Mouse (Mus musculus) hindbrain, embryonic 16.5 days (tissue): ENCODE measurements at regions not wholly inside any gene's neighbourhood (a gene's known extent, or its start where the extent isn't known, plus 50 kb on each side); places are given as distances from the start of the nearest gene placed in this dataset.

Experiments
- ATAC-seq: fragments of 200-750 bp; cut with Nextera tagmentation; 2 replicates; pipeline ENCODE4 v1.8.0; 2017; ENCODE audit warnings: moderate TSS enrichment, moderate library complexity
- H3K27ac ChIP-seq: fragments of 300-500 bp; sonication (generic); 2 replicates; pipeline ENCODE4 v1.5.1; 2014; ENCODE audit warnings: low read depth, mild to moderate bottlenecking, control low read depth, low read length, moderate library complexity
- H3K27me3 ChIP-seq: fragments of 300-500 bp; sonication (generic); replicated peaks from 2 replicates; pipeline ENCODE4 v1.6.1; 2014; ENCODE audit warnings: low read length; ENCODE audit not compliant: control insufficient read depth, insufficient read depth
- H3K36me3 ChIP-seq: fragments of 300-500 bp; sonication (generic); 2 replicates; pipeline ENCODE4 v1.6.1; 2014; ENCODE audit warnings: mild to moderate bottlenecking, low read length, moderate library complexity, mixed read lengths; ENCODE audit not compliant: control insufficient read depth, insufficient read depth
- H3K4me1 ChIP-seq: fragments of 300-500 bp; sonication (generic); 2 replicates; pipeline ENCODE4 v1.6.1; 2014; ENCODE audit warnings: low read depth, low read length; ENCODE audit not compliant: control insufficient read depth, insufficient read depth
- H3K4me2 ChIP-seq: fragments of 300-500 bp; sonication (generic); 2 replicates; pipeline ENCODE4 v1.6.1; 2014; ENCODE audit warnings: mild to moderate bottlenecking, low read length, control low read depth, moderate library complexity
- H3K4me3 ChIP-seq: fragments of 300-500 bp; sonication (generic); 2 replicates; pipeline ENCODE4 v1.5.1; 2014; ENCODE audit warnings: mild to moderate bottlenecking, low read length, control low read depth, moderate library complexity
- H3K9ac ChIP-seq: fragments of 300-500 bp; sonication (generic); 2 replicates; pipeline ENCODE4 v1.6.1; 2014; ENCODE audit warnings: low read depth, mild to moderate bottlenecking, control low read depth, low read length, moderate library complexity
- H3K9me3 ChIP-seq: fragments of 300-500 bp; sonication (generic); 2 replicates; pipeline ENCODE4 v1.6.1; 2014; ENCODE audit warnings: mild to moderate bottlenecking, low read length, moderate library complexity; ENCODE audit not compliant: control insufficient read depth
- WGBS: fragments of 180-500 bp; shearing (Covaris S2); extraction: QIAGEN DNeasy Blood & Tissue Kit; methylation state at CpG from one replicate; pipeline ENCODE4 v1.1.7; 2014; 5-methylcytosine and 5-hydroxymethylcytosine counted together

- Histone ChIP-seq H3K4me1 (no peaks in the 10 kb centered on the region), H3K9me3 (no peaks in the 10 kb centered on the region), H3K4me3 (no peak overlapping the region), H3K9ac (no peak overlapping the region), H3K27ac (no peak overlapping the region), H3K36me3 (no peaks in the 10 kb centered on the region), H3K4me2 (no peak overlapping the region), H3K27me3 (no peaks in the 10 kb centered on the region)
- WGBS: 72% methylated on average over 1 of the region's 1 CpGs
- no peak for ATAC-seq
These were observed 310.5 kb downstream of the Ptprc start for GRCm38 (mm10) chr1:137865030-137865429.

DNA sequence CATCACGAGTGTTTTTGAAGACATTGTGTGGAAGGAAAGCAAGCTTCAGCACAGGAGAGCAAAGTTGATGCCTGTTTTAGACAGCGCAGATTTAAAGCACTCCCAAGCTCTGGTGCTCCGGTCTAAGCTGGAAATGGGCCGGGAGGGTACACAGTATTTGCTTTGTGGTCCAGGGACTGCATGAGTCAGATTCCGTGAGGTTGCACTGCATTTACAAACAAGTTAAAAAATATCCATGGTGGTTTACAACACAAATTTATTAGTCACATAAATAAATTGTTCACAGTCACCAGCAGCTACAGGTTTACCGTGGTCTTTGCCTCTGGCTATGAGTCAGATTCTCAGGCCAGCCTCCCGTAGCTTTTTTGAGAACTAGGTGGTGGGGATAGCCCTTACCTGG lies 312.0 kb downstream of the Ptprc start:
- no peak for ATAC-seq
- WGBS: 92% methylated on average over 7 of the region's 7 CpGs

GRCm38 (mm10) chr1:137852262-137852661 lies 323.2 kb downstream of the Ptprc start:
- no peaks in the 10 kb centered on the region for H3K9me3 ChIP-seq
- H3K36me3 ChIP-seq: no peaks in the 10 kb centered on the region
- H3K9ac ChIP-seq: no peak overlapping the region
- WGBS: 84% methylated on average over 2 of the region's 2 CpGs
- no peaks in the 10 kb centered on the region for H3K4me1 ChIP-seq
- no peak overlapping the region for H3K27ac ChIP-seq
- no peak overlapping the region for H3K4me2 ChIP-seq
- H3K4me3 ChIP-seq: no peak overlapping the region
- no peaks in the 10 kb centered on the region for H3K27me3 ChIP-seq
- ATAC-seq: no peak

More for the DNA sequence above, 312.0 kb downstream of the Ptprc start:
- Histone ChIP-seq H3K27ac (no peak overlapping the region), H3K36me3 (no peaks in the 10 kb centered on the region), H3K4me3 (no peak overlapping the region), H3K4me1 (no peaks in the 10 kb centered on the region), H3K27me3 (no peaks in the 10 kb centered on the region), H3K9ac (no peak overlapping the region), H3K9me3 (no peaks in the 10 kb centered on the region), H3K4me2 (no peak overlapping the region)

DNA sequence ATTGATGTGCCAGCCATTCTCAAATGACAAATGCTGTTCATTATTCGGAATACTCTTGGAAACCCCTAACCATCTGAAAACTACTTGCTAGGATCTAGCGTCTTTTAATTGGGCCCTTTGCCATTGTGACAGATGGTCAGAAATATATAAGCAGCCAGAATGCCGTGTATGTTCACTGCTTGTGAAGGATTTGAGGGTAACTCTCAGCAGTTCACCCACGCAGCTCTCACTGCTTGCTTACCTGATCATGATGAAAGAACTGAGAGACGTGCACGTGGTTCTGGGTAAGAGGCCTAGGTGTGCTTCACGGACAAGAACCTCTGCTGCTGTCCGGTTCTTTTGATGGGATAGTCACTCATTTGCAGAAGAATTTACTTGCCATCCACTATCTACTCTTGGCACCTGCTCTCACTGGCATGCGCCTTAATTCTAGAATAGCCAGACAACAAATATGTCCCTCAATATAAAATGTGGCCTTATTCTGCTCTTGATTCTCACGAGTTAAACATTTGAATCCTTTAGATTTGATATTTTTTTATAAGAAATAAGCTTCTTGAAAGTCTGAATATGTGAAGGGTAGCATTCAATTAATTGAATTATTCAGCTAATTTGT lies 328.1 kb downstream of the Ptprc start:
- 72% methylated on average over 10 of the region's 10 CpGs for WGBS
- H3K27me3 ChIP-seq: no peaks in the 10 kb centered on the region
- no peak overlapping the region for H3K4me2 ChIP-seq
- no peaks in the 10 kb centered on the region for H3K36me3 ChIP-seq
- H3K9me3 ChIP-seq: no peaks in the 10 kb centered on the region
- H3K27ac ChIP-seq: no peak overlapping the region
- peak; percentile 79 for ATAC-seq
- no peak overlapping the region for H3K4me3 ChIP-seq
- H3K9ac ChIP-seq: no peak overlapping the region
- H3K4me1 ChIP-seq: no peaks in the 10 kb centered on the region

DNA sequence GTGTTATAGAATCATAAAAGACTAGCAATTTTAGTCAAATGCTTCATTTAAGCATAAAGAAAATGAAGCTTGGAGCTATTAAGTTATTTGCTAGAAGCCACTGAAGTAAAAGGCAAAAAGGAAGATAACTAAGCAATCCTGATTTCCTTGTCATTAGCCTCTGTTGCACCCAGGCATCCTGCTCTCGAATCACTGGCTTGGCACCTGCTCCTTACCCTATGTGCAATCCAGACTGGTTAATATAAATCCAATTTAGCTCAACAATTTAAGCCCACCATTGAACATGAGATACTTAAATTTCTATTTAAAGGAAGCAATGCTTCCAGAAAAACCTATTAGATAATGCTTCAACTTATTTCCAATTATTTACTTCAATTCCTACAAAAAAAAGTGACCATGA lies 328.7 kb downstream of the Ptprc start:
- no peak overlapping the region for H3K4me2 ChIP-seq
- no peak overlapping the region for H3K9ac ChIP-seq
- H3K4me1 ChIP-seq: no peaks in the 10 kb centered on the region
- no peaks in the 10 kb centered on the region for H3K27me3 ChIP-seq
- H3K27ac ChIP-seq: no peak overlapping the region
- no peaks in the 10 kb centered on the region for H3K36me3 ChIP-seq
- H3K4me3 ChIP-seq: no peak overlapping the region
- WGBS: 62% methylated on average over 1 of the region's 1 CpGs
- H3K9me3 ChIP-seq: no peaks in the 10 kb centered on the region
- ATAC-seq: no peak

DNA sequence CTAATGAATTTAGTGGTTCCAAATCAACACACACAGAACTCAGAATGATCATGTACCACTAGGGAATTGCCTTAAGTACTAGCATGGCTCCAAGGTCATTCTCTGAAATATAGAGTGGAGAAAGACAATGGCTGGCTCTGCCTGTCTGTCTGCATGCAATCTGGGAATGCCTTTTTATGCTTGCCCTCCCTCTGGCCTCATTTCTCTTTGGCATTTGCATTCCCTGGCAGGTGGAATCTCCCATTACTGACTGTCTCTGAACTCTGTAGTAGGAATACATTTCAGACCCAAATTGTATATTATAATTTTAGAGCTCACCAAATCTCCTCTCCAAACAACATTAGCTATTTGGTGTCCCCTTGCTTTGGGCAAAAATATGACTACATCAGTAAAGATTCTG lies 335.0 kb downstream of the Ptprc start:
- Histone ChIP-seq H3K9ac (no peak overlapping the region), H3K36me3 (no peaks in the 10 kb centered on the region), H3K4me1 (no peaks in the 10 kb centered on the region), H3K27ac (no peak overlapping the region), H3K4me3 (no peak overlapping the region), H3K9me3 (no peaks in the 10 kb centered on the region), H3K27me3 (no peaks in the 10 kb centered on the region), H3K4me2 (no peak overlapping the region)
- no peak for ATAC-seq

GRCm38 (mm10) chr1:137839703-137840102 lies 335.8 kb downstream of the Ptprc start:
- Histone ChIP-seq H3K9me3 (no peaks in the 10 kb centered on the region), H3K9ac (no peak overlapping the region), H3K36me3 (no peaks in the 10 kb centered on the region), H3K4me2 (no peak overlapping the region), H3K27ac (no peak overlapping the region), H3K27me3 (no peaks in the 10 kb centered on the region), H3K4me1 (no peaks in the 10 kb centered on the region), H3K4me3 (no peak overlapping the region)
- WGBS: 43% methylated on average over 5 of the region's 5 CpGs
- ATAC-seq: no peak

- no peaks in the 10 kb centered on the region for H3K36me3 ChIP-seq
- no peak overlapping the region for H3K4me2 ChIP-seq
- no peaks in the 10 kb centered on the region for H3K4me1 ChIP-seq
- no peak overlapping the region for H3K4me3 ChIP-seq
- no peak for ATAC-seq
- H3K9ac ChIP-seq: no peak overlapping the region
- no peaks in the 10 kb centered on the region for H3K27me3 ChIP-seq
- H3K27ac ChIP-seq: no peak overlapping the region
- 71% methylated on average over 2 of the region's 2 CpGs for WGBS
- H3K9me3 ChIP-seq: no peaks in the 10 kb centered on the region
These were observed 336.2 kb downstream of the Ptprc start for GRCm38 (mm10) chr1:137839263-137839662.

DNA sequence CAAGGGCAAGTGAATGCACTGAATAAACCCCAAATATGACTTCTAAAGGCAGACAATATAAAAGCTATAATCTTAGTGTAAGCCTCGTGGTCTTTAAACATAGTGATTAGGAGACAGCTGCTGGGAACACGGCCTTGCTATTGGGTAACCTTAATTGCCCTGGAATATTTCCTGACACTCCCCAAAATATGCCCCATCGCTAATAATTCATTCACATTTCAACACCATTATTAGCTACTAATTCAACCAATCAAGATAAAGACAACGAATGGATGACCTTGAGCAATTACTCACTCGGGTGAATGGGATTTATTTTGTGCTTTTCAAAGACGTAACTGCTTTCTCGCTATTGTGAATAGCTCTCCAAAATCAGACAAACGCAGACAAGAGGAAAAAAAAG lies 337.2 kb downstream of the Ptprc start:
- ATAC-seq: no peak
- Histone ChIP-seq H3K9me3 (no peaks in the 10 kb centered on the region), H3K27me3 (no peaks in the 10 kb centered on the region), H3K4me1 (no peaks in the 10 kb centered on the region), H3K4me3 (no peak overlapping the region), H3K36me3 (no peaks in the 10 kb centered on the region), H3K9ac (no peak overlapping the region), H3K27ac (no peak overlapping the region), H3K4me2 (no peak overlapping the region)
- 33% methylated on average over 8 of the region's 8 CpGs for WGBS

DNA sequence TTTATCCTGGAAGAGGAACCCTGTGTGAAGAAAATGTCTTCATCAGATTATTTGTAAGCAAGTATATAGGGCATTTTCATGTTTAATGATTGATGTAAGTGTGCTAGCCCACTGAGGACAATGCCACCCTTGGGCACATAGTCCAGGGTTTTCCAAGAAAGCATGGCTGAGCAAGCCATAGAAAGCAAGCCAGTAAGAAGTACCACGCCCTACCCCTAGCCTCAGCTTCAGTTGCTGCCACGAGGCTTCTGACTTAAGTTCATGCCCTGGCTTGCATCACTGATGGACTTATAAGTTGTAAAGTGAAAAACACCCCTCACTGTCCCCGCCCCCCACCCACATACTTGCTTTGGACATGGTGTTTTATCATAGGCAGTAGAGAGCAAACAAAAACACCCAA lies 342.0 kb downstream of the Ptprc start:
- Histone ChIP-seq H3K9ac (no peak overlapping the region), H3K27ac (no peak overlapping the region), H3K9me3 (no peaks in the 10 kb centered on the region), H3K36me3 (no peaks in the 10 kb centered on the region), H3K4me3 (no peak overlapping the region), H3K4me2 (no peak overlapping the region), H3K27me3 (no peaks in the 10 kb centered on the region), H3K4me1 (no peaks in the 10 kb centered on the region)
- WGBS: 74% methylated on average over 3 of the region's 3 CpGs
- ATAC-seq: no peak
